ENCODE assay signal across 15 mouse cellular contexts in the genomic region with DNA sequence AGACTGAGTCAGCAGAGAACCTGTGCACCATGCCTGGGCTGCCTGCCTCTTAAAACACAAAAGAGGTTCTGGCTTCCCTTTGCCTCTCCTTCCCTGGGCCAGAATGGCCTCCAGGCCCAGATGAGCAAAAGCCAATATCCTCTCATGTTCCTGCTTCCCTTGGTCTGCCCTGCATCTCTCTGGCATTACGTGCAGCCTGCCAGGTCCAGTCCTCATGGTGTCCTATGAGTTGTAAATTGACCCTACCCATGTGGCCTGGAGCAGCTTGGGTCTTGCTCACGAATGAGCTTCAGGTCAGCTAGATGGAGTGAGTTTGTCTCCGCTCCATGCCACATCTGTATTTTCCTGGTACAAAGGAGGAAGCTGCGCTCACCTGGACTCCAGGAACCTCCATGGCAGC.
"Had no signal": no experiment of that assay in that cellular context is flagged by ENCODE, and none has a peak within 500 bp of the region (broad histone marks: within the 10 kb centered on the region; RNA-seq: fewer than 3 reads in every experiment).

No protein-coding gene starts in this region.

- H3K27me3 ChIP-seq: liver, embryonic 15.5 days; lung, embryonic 15.5 days; midbrain, embryonic 15.5 days; neural tube, embryonic 12.5 days had no signal

- H3K4me1 ChIP-seq: midbrain, embryonic 13.5 days; midbrain, embryonic 15.5 days; neural tube, embryonic 12.5 days had no signal

- H3K36me3 ChIP-seq: lung, embryonic 15.5 days; midbrain, embryonic 13.5 days; midbrain, embryonic 15.5 days; neural tube, embryonic 12.5 days had no signal

- H3K4me3 ChIP-seq: liver, embryonic 15.5 days; lung, embryonic 15.5 days; megakaryocyte, embryonic 14.5 days; midbrain, embryonic 13.5 days; midbrain, embryonic 15.5 days; neural tube, embryonic 12.5 days had no signal

- H3K27ac ChIP-seq: liver, embryonic 15.5 days; lung, embryonic 15.5 days; macrophage; midbrain, embryonic 13.5 days; midbrain, embryonic 15.5 days; neural tube, embryonic 12.5 days had no signal

- DNase-seq: liver, postnatal 0 days; lung, adult 2 months; lung, postnatal 14 days; lung, postnatal 36 days; spleen, adult 18-20 months; thymus, adult 18-20 months; thymus, postnatal 25 days; thymus, postnatal 4 days had no signal
